Mouse (Mus musculus): ENCODE results near the gene Cntn4.

The Cntn4 gene

DNA sequence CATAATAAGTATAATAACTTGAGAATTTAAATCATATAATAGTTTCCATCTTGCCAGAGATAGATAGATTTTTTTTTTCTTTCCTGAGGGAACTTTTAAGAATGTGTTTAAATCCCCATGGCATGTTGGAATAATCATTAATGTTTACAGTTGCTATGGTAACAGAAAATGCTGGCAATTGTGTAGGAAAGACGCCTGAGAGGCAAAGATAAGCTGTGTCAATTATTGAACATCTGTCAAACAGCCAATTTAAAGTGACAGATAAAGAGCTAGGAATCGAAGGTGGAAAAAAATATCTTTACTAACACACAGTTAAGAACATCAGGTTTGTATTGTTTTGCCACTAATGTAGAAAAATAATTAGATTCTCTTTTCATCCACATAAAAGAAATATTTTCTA, 788.3 kb downstream of the Cntn4 start:
- no peak for DNase-seq (ENCODE audit: low spot score)

DNA sequence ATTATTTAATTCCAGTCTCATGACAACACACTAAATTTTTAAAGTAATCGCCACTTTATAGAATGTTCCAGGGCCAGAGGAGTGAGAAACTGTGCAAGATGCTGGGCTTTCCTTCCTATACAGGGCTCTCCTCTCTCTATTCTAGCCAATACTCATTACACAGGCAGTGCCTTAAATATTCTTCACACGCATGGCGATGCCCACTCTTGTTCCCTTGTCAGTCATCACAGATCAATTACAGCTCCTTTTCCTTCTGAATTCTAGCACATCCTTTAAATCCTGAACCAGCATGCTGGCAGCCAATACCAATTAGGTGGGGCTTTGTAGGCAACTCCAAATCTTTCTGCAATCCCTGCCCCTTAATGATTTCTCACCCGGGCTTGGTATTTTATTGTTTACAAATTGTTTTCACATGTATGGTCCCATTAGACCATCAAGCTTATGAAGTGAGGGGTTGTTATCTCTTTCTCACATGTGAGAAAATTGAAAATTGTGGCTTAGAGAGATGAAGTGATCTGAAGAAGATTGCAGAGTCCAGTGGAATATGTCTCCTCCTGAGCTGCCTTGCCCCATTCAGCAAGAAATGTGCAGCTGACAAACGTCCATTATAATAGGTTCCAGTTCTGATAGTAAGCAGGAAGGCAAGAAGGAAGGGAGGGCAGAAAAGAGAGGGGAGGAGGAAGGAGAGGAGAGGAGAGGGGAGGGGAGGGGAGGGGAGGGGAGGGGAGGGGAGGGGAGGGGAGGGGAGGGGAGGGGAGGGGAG, 789.0 kb downstream of the Cntn4 start:
- DNase-seq (ENCODE audit: low spot score), result no peak

DNA sequence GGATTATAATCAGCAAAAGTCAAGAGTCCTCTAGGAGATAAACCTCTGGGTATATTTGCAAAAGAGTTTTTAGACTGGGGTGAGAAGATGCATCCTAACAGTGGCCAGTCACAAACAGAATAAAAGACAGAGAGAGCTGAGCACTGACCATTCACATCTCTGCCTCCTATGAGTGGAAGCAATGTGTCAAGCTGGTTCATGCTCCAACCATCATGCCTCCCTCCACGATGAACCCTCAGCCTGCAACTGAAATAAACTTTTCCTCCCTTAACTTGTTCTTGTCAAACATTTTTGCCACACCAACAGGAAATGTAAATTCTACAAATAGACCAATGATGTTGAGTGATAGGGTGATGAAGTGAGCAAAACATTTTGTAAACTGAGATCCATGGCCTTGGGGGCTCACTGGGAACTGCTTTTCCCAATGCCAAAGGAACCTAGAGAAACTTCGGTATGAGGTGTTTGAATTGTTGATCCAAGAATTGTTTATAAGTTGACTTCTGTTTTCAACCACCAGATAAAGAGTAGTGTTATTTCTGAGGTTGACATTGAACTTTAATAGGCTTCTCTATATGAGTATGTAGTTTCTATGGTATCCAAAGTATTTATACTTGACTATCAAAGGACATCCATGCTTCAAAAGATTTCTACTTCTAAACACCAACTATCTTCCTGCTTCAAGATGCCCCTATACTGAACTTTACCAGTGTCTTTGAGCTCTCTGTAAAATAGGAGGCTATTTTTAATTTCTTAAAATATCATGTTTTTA, 794.6 kb downstream of the Cntn4 start:
- no peak for DNase-seq (ENCODE audit: low spot score)

DNA sequence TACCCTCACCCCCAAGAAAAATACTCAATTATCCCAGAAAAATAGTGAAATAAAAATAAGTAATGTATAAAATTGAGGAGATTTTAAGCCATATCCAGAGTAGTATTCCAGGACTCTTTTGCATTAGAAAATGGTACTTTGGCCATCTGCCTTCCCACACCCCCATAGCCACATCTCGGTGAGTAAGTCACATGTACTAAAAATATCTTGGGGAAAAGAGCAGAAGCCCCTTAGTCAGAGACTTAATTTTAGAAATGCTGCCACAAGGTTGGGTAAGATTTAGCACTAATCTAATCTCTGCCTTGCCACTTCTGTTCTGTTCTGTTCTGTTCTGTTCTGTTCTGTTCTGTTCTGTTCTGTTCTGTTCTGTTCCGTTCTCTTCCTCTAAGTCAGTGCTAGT, 796.4 kb downstream of the Cntn4 start:
- DNase-seq (ENCODE audit: low spot score), result no peak

DNA sequence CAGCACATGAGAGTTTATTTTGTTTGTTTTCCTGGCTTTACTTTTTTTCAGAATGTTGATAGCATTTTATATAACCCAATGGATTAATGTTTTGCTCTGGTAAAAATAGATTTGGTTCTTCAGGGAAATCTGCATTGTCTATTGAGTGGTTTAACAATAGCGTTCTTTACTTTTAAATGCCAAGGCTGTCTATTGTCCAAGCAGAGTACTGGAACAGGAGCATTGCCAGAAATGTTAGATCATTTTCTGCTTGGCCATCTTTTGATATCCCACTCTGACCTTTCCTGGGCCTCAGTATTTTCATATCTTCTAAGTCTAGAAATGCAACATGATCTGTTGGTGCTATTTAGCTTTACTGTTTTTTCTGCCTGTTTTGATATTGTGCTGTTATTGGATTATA, 804.1 kb downstream of the Cntn4 start:
- no peak for DNase-seq (ENCODE audit: low spot score)

DNA sequence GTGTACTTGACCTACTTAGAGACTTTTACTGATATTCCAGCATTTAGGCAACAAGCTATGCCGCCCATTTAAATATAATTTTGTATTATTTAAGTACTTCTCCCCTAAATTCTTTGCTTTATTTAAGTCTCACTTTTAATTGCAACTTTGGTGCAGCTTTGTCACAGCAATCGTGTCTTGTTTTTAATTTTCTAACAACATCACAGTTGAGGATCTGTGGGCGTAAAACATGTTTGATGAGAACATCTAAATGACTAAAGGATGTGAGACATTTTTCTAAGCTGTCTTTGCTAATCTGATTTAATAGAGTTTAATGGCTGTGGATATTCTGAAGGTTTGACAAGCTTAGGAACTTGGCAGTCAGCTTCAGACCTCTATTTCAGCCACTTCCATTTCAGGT, 818.8 kb downstream of the Cntn4 start:
- DNase-seq (ENCODE audit: low spot score), result peak; percentile 18

DNA sequence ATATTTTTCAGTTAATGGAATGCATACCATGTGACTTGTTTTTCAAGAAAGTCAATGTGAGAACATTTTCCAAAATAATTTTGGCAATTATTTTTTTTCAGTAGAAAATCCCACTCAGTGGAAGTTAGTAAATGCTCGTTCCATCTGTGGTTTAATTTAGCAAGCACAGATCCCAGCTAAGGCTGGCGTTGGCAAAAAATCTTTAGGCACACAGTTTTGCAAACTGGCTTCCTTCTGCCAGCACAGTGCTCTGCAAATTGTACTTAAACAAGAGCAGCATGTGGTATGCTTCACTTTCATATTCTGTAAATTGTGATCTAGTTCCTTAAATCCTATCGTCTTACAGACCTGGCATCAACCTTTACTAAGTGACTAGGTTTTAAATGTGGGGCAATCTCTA, 821.7 kb downstream of the Cntn4 start:
- peak; percentile 49 for DNase-seq (ENCODE audit: low spot score)

DNA sequence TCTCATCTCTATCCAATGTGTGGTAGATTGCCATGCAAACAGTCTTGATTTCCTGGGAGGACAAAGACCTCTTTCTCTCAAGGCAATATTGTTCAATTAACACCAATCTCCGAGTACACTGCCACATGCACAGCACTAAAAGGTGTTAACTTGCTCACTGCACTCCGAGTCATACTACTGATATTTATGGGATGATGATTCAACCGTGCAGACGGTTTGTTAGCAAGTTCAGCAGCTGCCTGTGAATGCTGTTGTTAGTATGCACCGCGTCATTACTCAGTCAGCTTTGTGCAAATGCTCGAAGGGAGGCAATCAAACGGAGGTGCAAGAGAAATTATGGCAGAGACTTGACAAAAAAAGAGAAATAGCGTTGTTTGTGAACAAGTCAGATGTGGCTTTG, 826.5 kb downstream of the Cntn4 start:
- DNase-seq (ENCODE audit: low spot score), result peak; percentile 13

DNA sequence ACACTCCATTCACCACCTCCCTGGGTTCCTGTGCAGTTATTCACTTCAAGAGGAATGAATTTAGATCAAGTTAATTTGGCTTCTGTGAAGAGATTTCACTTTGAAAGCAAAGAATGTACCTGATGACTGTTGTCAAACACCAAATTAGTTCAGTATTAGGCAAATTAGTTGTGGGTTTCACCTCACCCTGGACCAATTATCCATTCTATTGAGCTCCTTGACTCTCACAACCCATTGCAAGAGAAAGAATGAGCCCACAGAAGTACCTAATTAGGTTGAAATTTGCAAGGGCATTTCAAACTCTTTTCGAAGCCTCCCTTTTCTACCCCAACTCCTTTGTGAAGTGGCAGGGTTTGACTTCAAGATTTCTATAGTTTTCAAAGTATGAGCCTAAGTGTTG, 842.9 kb downstream of the Cntn4 start:
- DNase-seq (ENCODE audit: low spot score), result no peak

DNA sequence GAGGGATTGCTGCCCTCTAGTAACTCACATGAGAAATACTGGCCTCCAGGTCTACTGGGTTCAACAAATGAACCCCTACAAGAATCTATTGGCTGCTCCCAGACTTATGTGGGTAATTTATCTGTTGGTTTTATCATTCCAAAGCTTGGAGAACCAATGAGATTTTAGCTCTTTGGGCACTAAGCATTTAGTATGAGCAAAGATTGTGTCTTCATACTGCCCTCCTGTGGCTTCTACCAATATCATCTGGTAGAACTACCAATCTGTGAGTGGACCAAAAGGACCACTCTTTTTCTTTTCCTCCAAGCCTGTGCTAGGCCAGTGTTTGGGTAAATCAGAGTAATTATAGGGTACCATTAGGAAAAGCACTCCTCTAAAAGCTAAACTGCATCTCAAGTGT, 866.0 kb downstream of the Cntn4 start:
- DNase-seq (ENCODE audit: low spot score), result no peak

DNA sequence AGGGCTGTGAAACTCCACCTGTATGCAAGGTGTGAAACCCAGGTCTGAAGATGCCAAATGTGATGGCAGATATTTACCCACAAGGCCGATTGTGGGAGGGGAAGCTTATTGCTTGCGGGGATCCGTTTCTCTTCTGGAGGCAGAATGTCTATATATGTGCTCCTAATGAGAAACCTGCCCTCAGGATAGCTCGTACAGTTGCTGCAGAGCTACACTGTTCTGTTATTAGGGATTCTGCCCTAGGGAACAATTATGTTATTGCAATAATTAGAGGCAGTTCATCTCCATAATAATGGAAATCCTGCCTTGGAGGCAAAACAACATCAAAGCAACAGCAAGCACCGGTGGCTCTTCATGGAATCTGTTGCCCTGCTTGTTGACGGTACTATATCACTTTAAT, 884.2 kb downstream of the Cntn4 start:
- no peak for DNase-seq (ENCODE audit: low spot score)

DNA sequence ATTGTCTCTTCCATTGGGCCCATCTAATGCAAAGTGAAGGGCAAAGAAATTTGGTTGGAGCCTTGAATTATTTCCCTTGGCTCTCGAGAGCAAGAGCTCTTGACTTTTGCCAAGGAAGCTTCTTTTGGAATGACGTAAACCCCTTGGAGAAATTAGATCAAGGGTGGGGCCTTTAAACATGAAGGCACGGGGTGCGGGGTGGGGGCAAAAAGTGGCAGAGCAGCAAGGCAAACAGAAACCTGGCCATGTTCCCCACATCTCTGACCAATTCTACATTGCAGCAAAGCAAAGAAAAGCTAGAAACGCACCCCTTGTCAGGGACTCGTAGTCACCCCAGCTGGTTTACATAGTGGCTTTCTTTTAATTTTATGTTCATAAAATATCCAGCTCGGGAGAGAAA, 887.9 kb downstream of the Cntn4 start:
- DNase-seq (ENCODE audit: low spot score), result no peak

DNA sequence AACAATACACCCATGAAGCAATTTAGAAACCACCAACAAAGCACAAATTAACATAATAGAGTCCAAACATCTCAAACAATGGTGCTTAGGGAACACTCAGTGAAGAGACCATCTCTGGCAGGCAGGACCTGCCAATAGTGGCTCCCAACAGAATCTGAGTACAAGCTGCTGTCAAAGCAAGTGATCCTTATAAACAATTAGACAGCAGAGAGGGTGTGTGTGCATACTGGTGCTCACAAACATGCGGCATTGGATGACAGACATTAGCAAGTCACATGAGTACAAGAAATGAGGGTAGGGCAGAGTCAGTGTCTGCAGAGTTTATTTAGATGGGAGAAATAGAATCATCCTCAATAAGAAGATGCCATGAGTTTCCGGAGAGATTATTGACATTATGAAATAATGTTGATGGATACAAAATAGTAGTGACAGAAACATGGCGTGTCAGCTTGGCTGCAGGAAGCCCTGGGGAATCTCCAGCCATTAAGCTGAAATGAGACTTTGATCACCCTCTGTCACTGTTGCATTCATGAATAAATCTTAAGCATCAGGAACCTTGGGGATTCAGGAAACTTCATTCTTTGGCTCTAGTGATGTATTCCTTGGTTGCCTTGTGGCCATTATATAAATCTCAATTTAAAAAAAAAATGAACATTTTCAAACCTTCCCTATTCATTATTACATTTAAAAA, 888.5 kb downstream of the Cntn4 start:
- no peak for DNase-seq (ENCODE audit: low spot score)

DNA sequence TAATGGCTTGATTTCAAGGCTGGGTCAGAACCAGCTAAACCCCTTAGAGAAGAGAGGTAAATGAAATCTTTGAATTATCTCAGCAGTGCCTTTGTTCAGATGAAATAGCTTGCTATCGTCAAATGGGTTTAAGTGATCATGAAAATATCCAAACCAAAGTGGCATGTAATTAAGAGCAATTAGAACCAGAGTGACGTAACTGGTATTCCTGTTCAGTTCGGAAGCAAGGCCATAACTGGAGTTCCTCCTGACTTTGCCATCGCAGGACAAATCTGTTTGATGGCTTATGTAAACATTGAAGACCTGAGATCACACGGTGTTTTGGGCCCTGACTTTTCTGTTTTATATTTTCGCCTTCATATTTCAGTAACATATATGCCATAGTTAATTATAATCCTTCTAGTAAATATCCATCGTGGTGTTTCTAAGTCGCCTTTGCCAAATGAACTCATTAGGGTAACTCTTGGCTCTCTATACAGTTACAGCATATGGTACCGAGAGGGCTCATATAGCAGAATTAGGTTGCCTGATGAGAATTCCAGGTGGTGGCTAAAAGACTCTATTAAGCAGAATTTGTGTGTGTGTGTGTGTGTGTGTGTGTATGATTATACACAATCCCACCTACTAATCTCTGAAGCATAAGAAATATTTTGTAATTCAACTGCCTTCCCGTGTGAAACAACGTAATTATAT, 889.6 kb downstream of the Cntn4 start:
- DNase-seq (ENCODE audit: low spot score), result no peak

DNA sequence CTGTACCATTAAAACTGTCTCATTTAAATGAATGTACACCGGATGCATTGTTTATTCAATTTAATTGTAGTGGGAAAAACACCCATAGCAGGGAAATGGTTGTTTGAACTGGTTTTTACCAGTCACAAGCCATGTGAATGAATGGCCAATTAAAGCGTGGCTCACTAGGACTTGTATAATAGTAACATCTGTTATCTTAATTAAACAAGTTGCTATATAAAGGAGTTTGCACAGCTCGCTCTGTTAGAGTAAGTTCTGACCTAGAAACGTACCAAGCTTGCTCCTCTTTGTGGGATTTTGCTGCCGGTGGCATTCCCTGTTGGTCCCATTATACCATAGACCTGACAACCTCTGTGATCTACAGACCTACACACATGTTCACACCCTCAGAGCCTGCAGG, 902.7 kb downstream of the Cntn4 start:
- DNase-seq (ENCODE audit: low spot score), result no peak

DNA sequence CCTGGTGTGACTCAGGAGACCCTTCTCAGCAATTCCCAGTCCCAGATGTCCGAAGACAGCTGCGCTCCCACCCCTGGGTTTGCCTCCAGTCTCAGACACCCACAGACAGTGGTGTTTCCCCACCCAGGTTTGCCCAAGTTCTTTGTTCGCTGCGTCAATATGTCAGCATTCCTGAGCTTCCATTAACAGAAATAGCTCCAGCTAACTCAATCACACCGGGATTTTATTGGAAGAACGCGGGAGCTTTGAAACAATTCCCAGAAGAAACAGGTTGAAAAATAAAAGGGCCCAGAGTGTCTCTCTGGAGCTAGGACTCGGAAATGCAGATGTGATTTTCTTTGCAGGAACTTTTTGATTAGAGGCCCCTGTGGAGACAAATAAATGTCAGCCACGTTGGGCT, 916.3 kb downstream of the Cntn4 start:
- no peak for DNase-seq (ENCODE audit: low spot score)

DNA sequence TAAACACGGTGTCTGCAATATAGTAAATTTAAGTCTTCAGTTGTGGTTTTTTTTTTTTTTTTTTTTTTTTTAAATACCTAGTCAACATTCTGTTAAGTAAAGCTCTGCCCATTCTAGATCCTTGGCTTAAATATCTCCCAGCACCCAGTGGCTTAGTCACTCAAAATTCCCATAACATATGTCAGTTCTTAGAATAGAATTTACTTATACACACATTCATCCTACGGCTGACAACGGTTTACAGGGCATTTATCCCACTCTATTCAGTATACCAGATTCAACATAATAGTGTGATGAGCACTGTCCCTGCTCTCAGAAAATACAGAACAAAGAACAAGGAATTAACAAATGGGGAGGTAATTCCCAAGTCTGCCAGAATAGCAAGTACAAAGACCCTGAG, 939.6 kb downstream of the Cntn4 start:
- DNase-seq (ENCODE audit: low spot score), result no peak

DNA sequence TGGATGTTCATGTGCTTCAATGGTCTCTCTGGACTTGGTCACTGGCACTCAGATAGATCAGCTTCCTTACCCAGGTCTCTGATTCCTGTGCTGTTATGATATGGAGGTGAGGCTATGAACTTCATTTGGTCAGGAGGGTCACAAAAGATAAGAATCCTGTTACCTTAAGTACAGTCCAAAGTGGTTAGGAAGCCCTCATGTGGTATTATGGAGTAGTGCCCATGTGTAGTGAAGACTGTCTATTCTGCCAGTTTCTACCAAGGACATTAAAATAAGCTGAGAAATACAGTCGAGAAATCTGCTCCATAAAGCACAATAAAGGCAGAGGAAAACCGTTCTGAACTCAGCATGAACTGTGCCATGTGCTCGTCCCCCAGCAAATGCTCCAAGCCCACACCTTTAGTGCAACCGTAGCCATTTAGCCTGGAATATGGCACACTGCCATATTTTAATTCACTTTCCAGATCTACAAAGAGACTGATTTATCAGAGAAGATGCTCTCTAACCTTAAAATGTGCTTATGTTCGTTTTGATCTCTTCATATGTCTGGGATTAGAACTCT, 943.8 kb downstream of the Cntn4 start:
- no peak for DNase-seq (ENCODE audit: low spot score)

DNA sequence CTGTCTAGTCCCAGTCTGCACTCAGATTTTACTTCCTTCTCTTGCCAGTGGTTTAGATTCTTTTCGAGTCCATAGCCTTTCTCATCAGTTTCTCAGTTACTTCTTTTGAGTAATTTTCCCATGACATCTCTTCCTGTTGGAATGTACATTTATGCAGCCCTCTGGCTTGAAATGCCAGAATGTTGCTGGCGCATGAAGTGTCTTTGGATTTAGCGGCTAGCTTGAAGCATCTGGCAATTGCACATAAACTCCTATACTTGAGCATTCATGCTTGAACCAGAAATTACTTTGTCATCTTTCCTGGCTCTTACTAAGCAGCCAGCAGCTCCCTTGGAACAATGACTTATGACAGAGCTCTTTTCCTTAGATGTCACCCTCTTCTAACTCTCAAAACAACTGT, 965.6 kb downstream of the Cntn4 start:
- DNase-seq (ENCODE audit: low spot score), result no peak

DNA sequence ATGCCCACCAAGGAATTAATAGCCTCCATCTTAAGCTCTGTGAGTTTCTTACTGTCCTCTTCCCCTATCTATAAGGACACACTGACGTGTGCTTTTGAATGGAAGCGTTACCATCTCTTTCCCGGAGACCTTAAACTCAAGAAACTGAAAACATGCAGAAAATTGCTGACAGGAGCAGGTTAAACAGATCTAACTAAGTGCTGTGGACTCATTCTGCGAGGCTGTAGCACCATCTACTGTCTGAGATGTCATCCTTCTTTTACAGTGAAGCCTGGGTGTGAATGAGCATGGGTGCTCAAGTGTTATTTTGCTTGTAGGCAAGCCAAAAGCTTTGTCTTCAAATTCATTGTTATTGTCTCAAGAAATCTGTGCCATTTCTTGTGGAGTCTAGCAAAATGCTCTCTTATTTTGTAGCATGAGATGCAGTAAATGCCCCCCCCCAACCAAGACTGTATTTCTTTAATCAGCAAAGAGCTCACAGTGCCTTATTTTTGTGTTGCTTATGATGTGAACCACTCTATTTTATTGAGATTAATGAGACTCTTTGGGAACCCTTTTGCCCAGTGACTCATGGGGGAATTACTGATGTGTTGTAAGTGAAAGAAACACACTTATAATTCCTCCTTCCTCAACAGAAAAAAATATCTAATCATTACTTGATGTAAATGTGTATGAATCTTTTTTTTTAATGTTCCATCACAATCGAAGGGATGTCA, 968.2 kb downstream of the Cntn4 start:
- peak; percentile 66 for DNase-seq (ENCODE audit: low spot score)

DNA sequence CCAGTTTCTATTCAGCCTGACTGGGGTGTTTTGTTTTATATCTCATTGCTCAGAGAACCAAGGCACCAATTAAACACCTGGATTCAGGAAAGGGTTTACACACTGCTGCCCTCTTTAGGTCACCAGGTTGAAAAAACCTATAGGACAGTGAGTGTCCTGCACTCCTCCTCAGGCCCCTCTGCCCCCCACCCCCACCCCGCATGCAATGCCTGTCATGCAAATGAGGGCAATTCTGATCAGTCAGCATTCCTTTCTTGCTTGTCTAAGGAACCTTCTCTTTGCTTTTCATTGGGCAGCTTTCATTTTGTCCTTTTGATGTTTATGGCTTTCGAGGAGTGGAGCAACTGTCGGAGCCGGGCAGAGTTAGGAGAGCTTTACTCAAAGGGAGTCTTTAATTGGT, 969.5 kb downstream of the Cntn4 start:
- DNase-seq (ENCODE audit: low spot score), result no peak
